Mouse (Mus musculus) hindbrain, postnatal 0 days (tissue): ENCODE measurements around the gene Cntnap5b. TPM values are rescaled to one million over a fixed set of nuclear protein-coding genes. Genes with fewer than 3 reads are reported as not detected.

ENCODE experiments used
- ATAC-seq: fragments of 200-750 bp; cut with Nextera tagmentation; 2 replicates; pipeline ENCODE4 v1.8.0; 2017; ENCODE audit warnings: mild to moderate bottlenecking, moderate TSS enrichment, moderate library complexity
- DNase-seq: peaks from one replicate; pipeline ENCODE4 v3.0.0-alpha.2; 2015; ENCODE audit warnings: low spot score
- H3K27ac ChIP-seq: fragments of 300-500 bp; sonication (generic); 2 replicates; pipeline ENCODE4 v1.5.1; 2014; ENCODE audit warnings: mild to moderate bottlenecking
- H3K27me3 ChIP-seq: fragments of 300-500 bp; sonication (generic); 2 replicates; pipeline ENCODE4 v1.6.1; 2014; ENCODE audit warnings: low read length, mixed read lengths; ENCODE audit not compliant: insufficient read depth
- H3K36me3 ChIP-seq: fragments of 300-500 bp; sonication (generic); 2 replicates; pipeline ENCODE4 v1.6.1; 2014; ENCODE audit warnings: low read length, mixed read lengths; ENCODE audit not compliant: insufficient read depth
- H3K4me1 ChIP-seq: fragments of 300-500 bp; sonication (generic); 2 replicates; pipeline ENCODE4 v1.6.1; 2014; ENCODE audit warnings: antibody characterized with exemption, low read length, mixed read lengths; ENCODE audit not compliant: insufficient read depth
- H3K4me2 ChIP-seq: fragments of 300-500 bp; sonication (generic); 2 replicates; pipeline ENCODE4 v1.6.1; 2014; ENCODE audit warnings: low read depth, mild to moderate bottlenecking, low read length, moderate library complexity, mixed read lengths
- H3K4me3 ChIP-seq: fragments of 300-500 bp; sonication (generic); 2 replicates; pipeline ENCODE4 v1.5.1; 2014; ENCODE audit warnings: low read length
- H3K9ac ChIP-seq: fragments of 300-500 bp; sonication (generic); replicated peaks from 2 replicates; pipeline ENCODE4 v1.6.1; 2014; ENCODE audit warnings: mild to moderate bottlenecking, low read length, moderate library complexity, mixed read lengths
- H3K9me3 ChIP-seq: fragments of 300-500 bp; sonication (generic); 2 replicates; pipeline ENCODE4 v1.6.1; 2016; ENCODE audit warnings: low read length, mixed read lengths
- CTCF ChIP-seq: IDR thresholded peaks from 2 replicates; pipeline ENCODE4 v1.5.1; 2016; ENCODE audit warnings: antibody characterized with exemption, control low read depth, low read depth
- polyA plus RNA-seq: library from polyadenylated mRNA; unstranded; fragments of >200 nt; fragmentation: Nextera tagmentation; extraction: Ambion mirVana; gene quantifications from 2 replicates; pipeline ENCODE4 v1.2.1, GENCODE M21; 2015
- total RNA-seq: library from RNA; depleted of rRNA; stranded (reverse); fragments of >200 nt; gene quantifications from 2 replicates; pipeline ENCODE4 v1.2.3, GENCODE M21; 2014

The Cntnap5b gene
- total and polyA plus RNA-seq, 2 experiments from 2014 or later: 2.7 to 16.5 TPM

- no peaks in the 10 kb centered on the region for H3K9me3 ChIP-seq
- H3K4me1 ChIP-seq: no peaks in the 10 kb centered on the region
- ATAC-seq (no peak), DNase-seq (no peak)
- H3K36me3 ChIP-seq: no peaks in the 10 kb centered on the region
- no peaks in the 10 kb centered on the region for H3K27me3 ChIP-seq
- H3K9ac ChIP-seq: no peak overlapping the region
- TF ChIP-seq CTCF: no peak
- H3K4me3 ChIP-seq: no peak overlapping the region
- H3K4me2 ChIP-seq: no peak overlapping the region
- no peak overlapping the region for H3K27ac ChIP-seq
Measured at GRCm38 (mm10) chr1:100509866-100510265, 737.3 kb downstream of the Cntnap5b start.
